In genomic region chr6:135011734-135012116, GRCm38 (mm10) we compare ENCODE assay signal across 8 mouse cellular contexts. TPM values are rescaled to one million over a fixed set of nuclear protein-coding genes. Genes with fewer than 3 reads are reported as not detected.
DNase-seq lines count a peak whose midpoint lies in the region; ATAC-seq lines count a peak whose summit lies in the region.

No protein-coding gene starts in this region.

- H3K27me3 ChIP-seq in heart, embryonic 14.5 days (ENCODE audit: control insufficient read depth, insufficient read depth, low read length) = no peaks in the 10 kb centered on the region
- no peaks in the 10 kb centered on the region for H3K27me3 ChIP-seq in hindbrain, embryonic 12.5 days
- H3K27me3 ChIP-seq in midbrain, embryonic 10.5 days (ENCODE audit: low read depth, poor library complexity, severe bottlenecking) = no peaks in the 10 kb centered on the region

- ATAC-seq in heart, embryonic 14.5 days (ENCODE audit: insufficient number of reproducible peaks, insufficient read depth, low FRiP score, low read depth) = peak; percentile 32; the same call in 1 of the 2 replicates
- peak; percentile 40 for ATAC-seq in activated CD4-positive, CD25-positive, alpha-beta regulatory T cell, adult 4 months
- peak; percentile 83 for ATAC-seq in hindbrain, embryonic 12.5 days (ENCODE audit: low FRiP score)

- H3K4me2 ChIP-seq in heart, embryonic 14.5 days (ENCODE audit: low read length) = peak overlapping the region; percentile 82
- peak overlapping the region; percentile 85 for H3K4me2 ChIP-seq in hindbrain, embryonic 12.5 days (replicated peaks)

- no peak for DNase-seq in heart, postnatal 36 days
- DNase-seq in midbrain, embryonic 10.5 days (ENCODE audit: low spot score) = no peak
- no peak for DNase-seq in gastrocnemius, postnatal 25 days
- no peak for DNase-seq in left cerebral cortex, postnatal 14 days (ENCODE audit: low spot score in 2 of 2)
- DNase-seq in adrenal gland, adult (ENCODE audit: inconsistent age in 2 of 2, low spot score in 1 of 2) = no peak

- H3K9ac ChIP-seq in heart, embryonic 14.5 days (ENCODE audit: low read length) = peak overlapping the region; percentile 84
- H3K9ac ChIP-seq in hindbrain, embryonic 12.5 days = peak overlapping the region; percentile 73

- intact Hi-C loops in heart, postnatal 36 days (cut with DNase I) = loop anchor here (2.0 kb wide), 1 partner anchor 27 kb away; no protein-coding TSS in a partner anchor
- intact Hi-C loops in left cerebral cortex, postnatal 14 days (cut with DNase I) = no loop called here

- under 1% methylated on average over 14 of the region's 14 CpGs for WGBS in heart, embryonic 14.5 days
- 2% methylated on average over 14 of the region's 14 CpGs for WGBS in hindbrain, embryonic 12.5 days
- 3% methylated on average over 14 of the region's 14 CpGs for WGBS in midbrain, embryonic 10.5 days

- no peaks in the 10 kb centered on the region for H3K9me3 ChIP-seq in heart, embryonic 14.5 days (ENCODE audit: control insufficient read depth, low read length)
- no peaks in the 10 kb centered on the region for H3K9me3 ChIP-seq in hindbrain, embryonic 12.5 days (replicated peaks)
- no peaks in the 10 kb centered on the region for H3K9me3 ChIP-seq in midbrain, embryonic 10.5 days (replicated peaks)

- peak overlapping the region; percentile 75 to 81 for H3K4me3 ChIP-seq in heart, embryonic 14.5 days (ENCODE audit: control insufficient read depth in 1 of 2, insufficient read depth in 1 of 2, low read depth in 1 of 2, low read length in 2 of 2)
- peak overlapping the region; percentile 72 for H3K4me3 ChIP-seq in hindbrain, embryonic 12.5 days
- H3K4me3 ChIP-seq in midbrain, embryonic 10.5 days = peak overlapping the region; percentile 89

- peaks cover 0 to 6% of the 10 kb centered on the region in 2 experiments; a peak in 2 of 4 replicates for H3K4me1 ChIP-seq in heart, embryonic 14.5 days (ENCODE audit: control insufficient read depth in 2 of 2, insufficient read depth in 2 of 2, low read length in 2 of 2)
- peaks cover 7% of the 10 kb centered on the region for H3K4me1 ChIP-seq in hindbrain, embryonic 12.5 days
- peaks cover 7% of the 10 kb centered on the region for H3K4me1 ChIP-seq in midbrain, embryonic 10.5 days

- H3K27ac ChIP-seq in heart, embryonic 14.5 days (replicated peaks in 1 of 2; ENCODE audit: control insufficient read depth in 1 of 2, insufficient read depth in 1 of 2, low read depth in 2 of 2, low read length in 2 of 2) = peak overlapping the region in 1 of 2 experiments; percentile 21; a peak in 1 of 4 replicates
- no peak overlapping the region for H3K27ac ChIP-seq in hindbrain, embryonic 12.5 days
- H3K27ac ChIP-seq in midbrain, embryonic 10.5 days (replicated peaks) = peak overlapping the region; percentile 85

- H3K36me3 ChIP-seq in heart, embryonic 14.5 days (ENCODE audit: control insufficient read depth, insufficient read depth, low read length) = peaks cover 37% of the 10 kb centered on the region
- H3K36me3 ChIP-seq in hindbrain, embryonic 12.5 days = peaks cover 31% of the 10 kb centered on the region
- peaks cover 37% of the 10 kb centered on the region for H3K36me3 ChIP-seq in midbrain, embryonic 10.5 days

RNA-seq across cellular contexts. Expression of gene Ddx47, which starts 0.3 kb away (rescaled TPM):
- polyA plus RNA-seq in heart, embryonic 14.5 days (2014; fragmentation: Nextera tagmentation; extraction: Ambion mirVana) = 61.1 and 69.4 TPM in 2 replicates
- 10 to 100 TPM; 38.1 to 39.9 TPM for total RNA-seq in heart, postnatal 36 days (2021)
- polyA plus RNA-seq in activated CD4-positive, CD25-positive, alpha-beta regulatory T cell, adult 4 months (2017; shearing (Covaris generic)) = 100 to 1,000 TPM; 132 to 161 TPM
- polyA plus RNA-seq in hindbrain, embryonic 12.5 days (2016; fragmentation: Nextera tagmentation; extraction: Ambion mirVana) = 84.0 and 87.2 TPM in 2 replicates
- 105 and 108 TPM in 2 replicates for polyA plus RNA-seq in midbrain, embryonic 10.5 days (2016; fragmentation: Nextera tagmentation; extraction: Ambion mirVana)
- total RNA-seq in gastrocnemius, postnatal 25 days (2021) = 10 to 100 TPM; 26.1 to 26.4 TPM
- 10 to 100 TPM; 56.1 to 56.8 TPM for total RNA-seq in left cerebral cortex, postnatal 14 days (2021)

RNA-seq across cellular contexts. Expression of gene Apold1, which starts 30.2 kb away (rescaled TPM):
- polyA plus RNA-seq in heart, embryonic 14.5 days (2014; fragmentation: Nextera tagmentation; extraction: Ambion mirVana) = 8.6 and 9.1 TPM in 2 replicates
- total RNA-seq in heart, postnatal 36 days (2021) = 10 to 100 TPM in 1 of 2 experiments, 1 to 10 TPM in 1; 5.1 to 15.6 TPM
- polyA plus RNA-seq in activated CD4-positive, CD25-positive, alpha-beta regulatory T cell, adult 4 months (2017; shearing (Covaris generic)) = under 1 TPM; 0.09 to 0.17 TPM
- polyA plus RNA-seq in hindbrain, embryonic 12.5 days (2016; fragmentation: Nextera tagmentation; extraction: Ambion mirVana) = 4.5 TPM in 2 replicates
- 2.5 and 2.8 TPM in 2 replicates for polyA plus RNA-seq in midbrain, embryonic 10.5 days (2016; fragmentation: Nextera tagmentation; extraction: Ambion mirVana)
- 1 to 10 TPM; 1.4 to 1.9 TPM for total RNA-seq in gastrocnemius, postnatal 25 days (2021)
- total RNA-seq in left cerebral cortex, postnatal 14 days (2021) = 1 to 10 TPM; 5.1 to 7.2 TPM

RNA-seq across cellular contexts. Expression of gene Gprc5a, which starts 53.7 kb away (rescaled TPM):
- 3.1 and 3.4 TPM in 2 replicates for polyA plus RNA-seq in heart, embryonic 14.5 days (2014; fragmentation: Nextera tagmentation; extraction: Ambion mirVana)
- 1 to 10 TPM in 1 of 2 experiments, under 1 TPM in 1; 0.81 to 1.3 TPM for total RNA-seq in heart, postnatal 36 days (2021)
- polyA plus RNA-seq in activated CD4-positive, CD25-positive, alpha-beta regulatory T cell, adult 4 months (2017; shearing (Covaris generic)) = under 1 TPM; 0.26 to 0.45 TPM
- 1.6 and 1.7 TPM in 2 replicates for polyA plus RNA-seq in hindbrain, embryonic 12.5 days (2016; fragmentation: Nextera tagmentation; extraction: Ambion mirVana)
- polyA plus RNA-seq in midbrain, embryonic 10.5 days (2016; fragmentation: Nextera tagmentation; extraction: Ambion mirVana) = 3.3 and 3.5 TPM in 2 replicates
- under 1 TPM; 0.38 to 0.75 TPM for total RNA-seq in gastrocnemius, postnatal 25 days (2021)
- total RNA-seq in left cerebral cortex, postnatal 14 days (2021) = under 1 TPM; 0.21 to 0.44 TPM

Comparison
In these comparisons a context has a peak if more than half of its experiments do, and no peak if none do; other contexts are left out.
1. ATAC-seq: peak in every context shown above with its lines; median percentile 83 in hindbrain, embryonic 12.5 days; 40 in activated CD4-positive, CD25-positive, alpha-beta regulatory T cell, adult 4 months; 32 in heart, embryonic 14.5 days.